9 mouse cellular contexts compared by ENCODE assay signal in the genomic region with DNA sequence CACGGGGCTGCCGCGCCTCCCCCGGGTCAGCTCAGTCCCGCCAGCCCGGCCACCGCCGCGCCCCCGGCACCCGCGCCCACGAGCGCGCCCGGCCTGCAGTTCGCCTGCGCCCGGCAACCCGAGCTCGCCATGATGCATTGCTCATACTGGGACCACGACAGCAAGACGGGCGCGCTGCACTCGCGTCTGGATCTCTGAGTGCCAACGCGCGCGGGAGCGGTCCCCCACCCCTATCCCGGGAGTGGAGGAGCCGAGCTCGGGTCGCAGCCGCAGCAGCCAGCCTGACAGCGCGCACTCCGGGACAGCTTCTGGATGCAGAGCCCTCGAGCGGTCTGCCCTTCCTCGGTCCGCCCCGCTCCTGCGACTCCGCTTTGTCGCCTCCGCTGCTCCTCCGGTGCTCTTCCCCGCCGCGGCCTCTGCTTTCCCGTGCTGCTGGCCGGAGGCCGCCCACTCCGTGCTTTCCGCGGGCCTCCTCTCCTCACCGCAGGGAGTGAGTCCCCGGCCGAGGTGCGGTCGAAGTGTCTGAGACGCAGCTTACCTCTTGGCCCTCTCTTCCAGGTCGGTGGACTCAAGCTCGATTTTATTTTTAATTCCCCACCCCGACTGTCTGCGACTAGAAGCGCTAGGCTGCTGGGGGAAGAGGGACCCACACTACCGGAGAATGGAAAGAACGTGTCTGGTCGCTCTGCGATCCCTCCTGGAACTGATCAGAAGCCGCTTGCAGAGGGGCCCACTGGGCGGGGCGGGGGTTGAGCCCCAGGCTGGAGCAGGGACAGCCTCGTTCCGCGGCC. TPM values are rescaled to one million over a fixed set of nuclear protein-coding genes. Genes with fewer than 3 reads are reported as not detected.
DNase-seq lines count a peak whose midpoint lies in the region; ATAC-seq lines count a peak whose summit lies in the region.
"Had no signal": no experiment of that assay in that cellular context is flagged by ENCODE, and none has a peak within 500 bp of the region (broad histone marks: within the 10 kb centered on the region; RNA-seq: fewer than 3 reads in every experiment).

No protein-coding gene starts in this region.

- peaks cover 18% of the 10 kb centered on the region for H3K4me1 ChIP-seq in kidney, embryonic 14.5 days (ENCODE audit: control insufficient read depth, insufficient read depth, low read length)
- peaks cover 15% of the 10 kb centered on the region for H3K4me1 ChIP-seq in neural tube, embryonic 11.5 days (ENCODE audit: control insufficient read depth, insufficient read depth, low read length)

- peak overlapping the region; percentile 44 for H3K4me3 ChIP-seq in kidney, embryonic 14.5 days (ENCODE audit: low read length)
- H3K4me3 ChIP-seq in neural tube, embryonic 11.5 days (ENCODE audit: low read depth, low read length), result peak overlapping the region; percentile 33

- no peak for DNase-seq in kidney, adult 8-10 months
- peak; percentile 42 for DNase-seq in adrenal gland, postnatal 25 days
- DNase-seq in kidney, postnatal 10 days, result peak; percentile 54
- DNase-seq in neural tube, embryonic 11.5 days (ENCODE audit: low spot score), result peak; percentile 68
- DNase-seq in ovary, postnatal 14 days (ENCODE audit: low spot score), result no peak
- no peak for DNase-seq in thymus, postnatal 0 days (ENCODE audit: low spot score)

- no peaks in the 10 kb centered on the region for H3K9me3 ChIP-seq in kidney, embryonic 14.5 days (ENCODE audit: control insufficient read depth, low read length)
- no peaks in the 10 kb centered on the region for H3K9me3 ChIP-seq in neural tube, embryonic 11.5 days (ENCODE audit: control insufficient read depth, low read length)

- ATAC-seq in kidney, embryonic 14.5 days (ENCODE audit: low FRiP score, low TSS enrichment), result peak; percentile 43; the same call in 1 of the 2 replicates
- ATAC-seq in granulocyte monocyte progenitor cell, adult 5-6 weeks (replicated peaks; ENCODE audit: poor library complexity, severe bottlenecking), result 0 out of 2 replicates have a peak, but pooled peaks have one; percentile 4
- peak; percentile 45 for ATAC-seq in neural tube, embryonic 11.5 days (ENCODE audit: insufficient read depth, low FRiP score, low TSS enrichment)

- H3K9ac ChIP-seq in kidney, embryonic 14.5 days (ENCODE audit: low read depth, low read length), result 0 out of 2 replicates have a peak overlapping the region, but pooled peaks have one; percentile 23
- peak overlapping the region; percentile 37 for H3K9ac ChIP-seq in neural tube, embryonic 11.5 days (ENCODE audit: low read length)

- no peak overlapping the region for H3K27ac ChIP-seq in kidney, embryonic 14.5 days (ENCODE audit: low read depth, low read length)
- H3K27ac ChIP-seq in neural tube, embryonic 11.5 days (ENCODE audit: low read depth, low read length), result 0 out of 2 replicates have a peak overlapping the region, but pooled peaks have one; percentile 8

- H3K36me3 ChIP-seq in kidney, embryonic 14.5 days (ENCODE audit: control insufficient read depth, insufficient read depth, low read length), result no peaks in the 10 kb centered on the region
- H3K36me3 ChIP-seq in neural tube, embryonic 11.5 days (ENCODE audit: control insufficient read depth, insufficient read depth, low read length), result no peaks in the 10 kb centered on the region

- H3K4me2 ChIP-seq in kidney, embryonic 14.5 days (replicated peaks; ENCODE audit: low read depth, low read length), result peak overlapping the region; percentile 72
- peak overlapping the region; percentile 68 for H3K4me2 ChIP-seq in neural tube, embryonic 11.5 days (ENCODE audit: low read depth)

- WGBS in kidney, embryonic 14.5 days, result under 1% methylated on average over 61 of the region's 80 CpGs
- under 1% methylated on average over 60 of the region's 80 CpGs for WGBS in neural tube, embryonic 11.5 days

- H3K27me3 ChIP-seq in kidney, embryonic 14.5 days (ENCODE audit: control insufficient read depth, insufficient read depth, low read length), result peaks cover 91% of the 10 kb centered on the region
- peaks cover 99% of the 10 kb centered on the region for H3K27me3 ChIP-seq in neural tube, embryonic 11.5 days (ENCODE audit: control insufficient read depth, insufficient read depth, low read length)

RNA-seq across cellular contexts. Expression of gene Foxl2, which starts 1.7 kb away (rescaled TPM):
- polyA plus RNA-seq in kidney, embryonic 14.5 days (2014; fragmentation: Nextera tagmentation; extraction: Ambion mirVana), result not detected in 2 replicates
- total RNA-seq in adrenal gland, postnatal 25 days (2021), result not detected in 2 replicates
- not detected in 2 replicates for total RNA-seq in granulocyte monocyte progenitor cell, adult 5-6 weeks (2014; fragmentation: Nextera tagmentation)
- total RNA-seq in granulocyte monocyte progenitor cell, adult 5-6 weeks (2017), result not detected in 2 replicates
- polyA plus RNA-seq in neural tube, embryonic 11.5 days (2014; fragmentation: Nextera tagmentation; extraction: Ambion mirVana), result 0.30 and 0.36 TPM in 2 replicates
- polyA plus RNA-seq in thymus, postnatal 0 days (2015; fragmentation: Nextera tagmentation; extraction: Ambion mirVana), result not detected in 2 replicates

RNA-seq across cellular contexts. Expression of gene Faim, which starts 29.4 kb away (rescaled TPM):
- 52.0 and 55.7 TPM in 2 replicates for polyA plus RNA-seq in kidney, embryonic 14.5 days (2014; fragmentation: Nextera tagmentation; extraction: Ambion mirVana)
- 25.5 and 29.5 TPM in 2 replicates for total RNA-seq in adrenal gland, postnatal 25 days (2021)
- total RNA-seq in granulocyte monocyte progenitor cell, adult 5-6 weeks (2014; fragmentation: Nextera tagmentation), result 22.2 and 45.9 TPM in 2 replicates
- total RNA-seq in granulocyte monocyte progenitor cell, adult 5-6 weeks (2017), result 98.8 TPM in 2 replicates
- 75.0 and 76.5 TPM in 2 replicates for polyA plus RNA-seq in neural tube, embryonic 11.5 days (2014; fragmentation: Nextera tagmentation; extraction: Ambion mirVana)
- polyA plus RNA-seq in thymus, postnatal 0 days (2015; fragmentation: Nextera tagmentation; extraction: Ambion mirVana), result 52.4 and 54.8 TPM in 2 replicates

RNA-seq across cellular contexts. Expression of gene 7420426K07Rik, which starts 53.9 kb away (rescaled TPM):
- polyA plus RNA-seq in kidney, embryonic 14.5 days (2014; fragmentation: Nextera tagmentation; extraction: Ambion mirVana), result not detected in 2 replicates
- not detected in 2 replicates for total RNA-seq in adrenal gland, postnatal 25 days (2021)
- not detected in 2 replicates for total RNA-seq in granulocyte monocyte progenitor cell, adult 5-6 weeks (2014; fragmentation: Nextera tagmentation)
- total RNA-seq in granulocyte monocyte progenitor cell, adult 5-6 weeks (2017), result not detected in 2 replicates
- polyA plus RNA-seq in neural tube, embryonic 11.5 days (2014; fragmentation: Nextera tagmentation; extraction: Ambion mirVana), result not detected in 2 replicates
- polyA plus RNA-seq in thymus, postnatal 0 days (2015; fragmentation: Nextera tagmentation; extraction: Ambion mirVana), result not detected in 2 replicates
- total RNA-seq: left cerebral cortex, postnatal 10 days had no signal

Comparison
In these comparisons a context has a peak if more than half of its experiments do, and no peak if none do; other contexts are left out.
1. DNase-seq: peak in adrenal gland, postnatal 25 days (single experiment), kidney, postnatal 10 days (single experiment) and neural tube, embryonic 11.5 days (single experiment); none in kidney, adult 8-10 months (0 of 2), ovary, postnatal 14 days (single experiment) and thymus, postnatal 0 days (single experiment).
2. Peak in every context shown above with its lines, with median percentiles within 50 percentile points of each other: ATAC-seq.